Mouse (Mus musculus): ENCODE results near the gene Magee1. TPM values are rescaled to one million over a fixed set of nuclear protein-coding genes. Genes with fewer than 3 reads are reported as not detected.
"Not testable (repeated sequence)": the region's sequence is repeated elsewhere in the genome, so short reads cannot be mapped to it uniquely, and the experiment has no call there.

The Magee1 gene
- 10.5 and 10.8 TPM in 2 replicates for polyA plus RNA-seq (2012; rRNA removed)

- no peak for DNase-seq (ENCODE audit: low read depth)
These were observed at the start of gene Magee1 for GRCm38 (mm10) chrX:105120275-105121226. Magee1 (plus strand) TSS chrX:105120378.

GRCm38 (mm10) chrX:105079151-105079550 lies 41.0 kb upstream of the Magee1 start:
- DNase-seq (ENCODE audit: low read depth): no peak

- no peak for DNase-seq (ENCODE audit: low read depth)
These were observed 40.5 kb upstream of the Magee1 start, which contains the start of gene Pbdc1 for GRCm38 (mm10) chrX:105079615-105080092. Pbdc1 (plus strand) TSS chrX:105079756.

GRCm38 (mm10) chrX:105080096-105080495 lies 40.1 kb upstream of the Magee1 start:
- DNase-seq (ENCODE audit: low read depth): no peak

- DNase-seq (ENCODE audit: low read depth): not testable (repeated sequence)
These were observed 37.2 kb upstream of the Magee1 start for GRCm38 (mm10) chrX:105083013-105083412.

GRCm38 (mm10) chrX:105104175-105104574 lies 16.0 kb upstream of the Magee1 start:
- DNase-seq (ENCODE audit: low read depth): no peak

- DNase-seq (ENCODE audit: low read depth): no peak
These were observed 5.2 kb upstream of the Magee1 start for GRCm38 (mm10) chrX:105114994-105115393.

GRCm38 (mm10) chrX:105121227-105121865 lies 1.2 kb downstream of the Magee1 start:
- no peak for DNase-seq (ENCODE audit: low read depth)

GRCm38 (mm10) chrX:105124903-105125302 lies 4.7 kb downstream of the Magee1 start:
- no peak for DNase-seq (ENCODE audit: low read depth)

GRCm38 (mm10) chrX:105151872-105152461 lies 31.8 kb downstream of the Magee1 start:
- DNase-seq (ENCODE audit: low read depth): no peak

GRCm38 (mm10) chrX:105165007-105165406 lies 44.8 kb downstream of the Magee1 start:
- DNase-seq (ENCODE audit: low read depth): not testable (repeated sequence)

GRCm38 (mm10) chrX:105167217-105167616 lies 47.0 kb downstream of the Magee1 start:
- no peak for DNase-seq (ENCODE audit: low read depth)

Other genes with a start within 250 kb of the Magee1 start
- gene Pbdc1, start 40.6 kb upstream of the Magee1 start, polyA plus RNA-seq (2012; rRNA removed): 8.1 and 9.0 TPM in 2 replicates

Measured in gonadal fat pad, adult 2 months (tissue).